Mouse (Mus musculus) MEL (cell line): Measurements from ENCODE around the gene Pygb. TPM values are rescaled to one million over a fixed set of nuclear protein-coding genes. Genes with fewer than 3 reads are reported as not detected.

Experiments used
- DNase-seq: peaks from one replicate; pipeline ENCODE4 v3.0.0; 2011; ENCODE audit warnings: low read depth, low spot score
- H3K27ac ChIP-seq: 2 replicates; pipeline ENCODE4 v1.5.1; 2012; ENCODE audit warnings: low read depth, mild to moderate bottlenecking, control low read depth, low read length, moderate library complexity; ENCODE audit not compliant: control insufficient read depth
- H3K27me3 ChIP-seq, 2 experiments: fragments of 150-350 bp in 1 of 2; sonication (generic) in 1 of 2; 2 replicates each; pipeline ENCODE4 v1.6.1; 2012; ENCODE audit warnings: low read length in 2 of 2, mild to moderate bottlenecking in 2 of 2, improper control_type of control experiment in 1 of 2, moderate library complexity in 1 of 2; ENCODE audit not compliant: insufficient read depth in 2 of 2, control insufficient read depth in 1 of 2
- H3K36me3 ChIP-seq, 2 experiments: 2 replicates each; pipeline ENCODE4 v1.6.1; 2012 to 2014; ENCODE audit warnings: low read length in 2 of 2, improper control_type of control experiment in 1 of 2, inconsistent platforms in 1 of 2, mild to moderate bottlenecking in 1 of 2; ENCODE audit not compliant: insufficient read depth in 2 of 2, control insufficient read depth in 1 of 2
- H3K4me1 ChIP-seq, 2 experiments: fragments of 150-350 bp in 1 of 2; sonication (generic) in 1 of 2; 2 replicates each; pipeline ENCODE4 v1.6.1; 2012; ENCODE audit warnings: low read length in 2 of 2, improper control_type of control experiment in 1 of 2, mild to moderate bottlenecking in 1 of 2; ENCODE audit not compliant: insufficient read depth in 2 of 2, control insufficient read depth in 1 of 2
- H3K4me3 ChIP-seq, 2 experiments: fragments of 150-350 bp in 1 of 2; sonication (generic) in 1 of 2; 2 replicates each; pipeline ENCODE4 v1.5.1; 2012; ENCODE audit warnings: low read depth in 2 of 2, low read length in 2 of 2, mild to moderate bottlenecking in 2 of 2, moderate library complexity in 2 of 2, control low read depth in 1 of 2, improper control_type of control experiment in 1 of 2; ENCODE audit not compliant: control insufficient read depth in 1 of 2, insufficient read depth in 1 of 2
- H3K79me2 ChIP-seq: 2 replicates; pipeline ENCODE4 v1.6.1; 2012; ENCODE audit warnings: mild to moderate bottlenecking, low read length, moderate library complexity; ENCODE audit not compliant: control insufficient read depth, poor library complexity, insufficient read depth
- H3K9ac ChIP-seq: 2 replicates; pipeline ENCODE4 v1.6.1; 2012; ENCODE audit warnings: low read depth, mild to moderate bottlenecking, control low read depth, low read length, moderate library complexity; ENCODE audit not compliant: control insufficient read depth, poor library complexity, severe bottlenecking
- H3K9me3 ChIP-seq: fragments of 150-350 bp; sonication (generic); replicated peaks from 2 replicates; pipeline ENCODE4 v1.6.1; 2012; ENCODE audit warnings: mild to moderate bottlenecking, low read length, improper control_type of control experiment, moderate library complexity; ENCODE audit not compliant: insufficient read depth
- CHD1 ChIP-seq: IDR thresholded peaks from 2 replicates; pipeline ENCODE4 v1.6.1; 2012; ENCODE audit warnings: low read depth, mild to moderate bottlenecking, inconsistent platforms, low read length, improper control_type of control experiment
- CTCF ChIP-seq, 3 experiments: IDR thresholded peaks in 2 of 3; conservative IDR thresholded peaks in 1 of 3; 2 replicates each; pipeline ENCODE4 v1.5.1; 2011 to 2012; ENCODE audit warnings: low read length in 3 of 3, low read depth in 2 of 3, mild to moderate bottlenecking in 2 of 3, improper control_type of control experiment in 1 of 3, inconsistent platforms in 1 of 3, mixed read lengths in 1 of 3, moderate library complexity in 1 of 3; ENCODE audit not compliant: control insufficient read depth in 1 of 3, insufficient read depth in 1 of 3, poor library complexity in 1 of 3, severe bottlenecking in 1 of 3
- ELF1 ChIP-seq: IDR thresholded peaks from 2 replicates; pipeline ENCODE4 v1.6.1; 2014; ENCODE audit warnings: low read depth, mild to moderate bottlenecking, inconsistent platforms, low read length, improper control_type of control experiment, moderate library complexity
- ETS1 ChIP-seq: IDR thresholded peaks from 2 replicates; pipeline ENCODE4 v1.6.1; 2012; ENCODE audit warnings: low read depth, mild to moderate bottlenecking, inconsistent platforms, low read length, improper control_type of control experiment, moderate library complexity
- GATA1 ChIP-seq: IDR thresholded peaks from 2 replicates; pipeline ENCODE4 v1.6.1; 2011; ENCODE audit warnings: low read depth, low read length, improper control_type of control experiment
- MAX ChIP-seq: IDR thresholded peaks from 2 replicates; pipeline ENCODE4 v1.6.1; 2011; ENCODE audit warnings: low read length, improper control_type of control experiment
- MAZ ChIP-seq: IDR thresholded peaks from 2 replicates; pipeline ENCODE4 v1.6.1; 2012; ENCODE audit warnings: low read depth, mild to moderate bottlenecking, inconsistent platforms, low read length, improper control_type of control experiment
- MEF2A ChIP-seq: IDR thresholded peaks from 2 replicates; pipeline ENCODE4 v1.6.1; 2014; ENCODE audit warnings: low read depth, mild to moderate bottlenecking, inconsistent platforms, low read length, improper control_type of control experiment; ENCODE audit not compliant: poor library complexity, insufficient replicate concordance, severe bottlenecking; ENCODE audit errors: extremely low read depth
- MYC ChIP-seq: IDR thresholded peaks from 2 replicates; pipeline ENCODE4 v1.6.1; 2011; ENCODE audit warnings: low read depth, mild to moderate bottlenecking, low read length, improper control_type of control experiment, moderate library complexity
- POLR2A ChIP-seq, 2 experiments: IDR thresholded peaks; 2 replicates each; pipeline ENCODE4 v1.6.1; 2011 to 2012; ENCODE audit warnings: low read length in 2 of 2, mild to moderate bottlenecking in 2 of 2, control low read depth in 1 of 2, improper control_type of control experiment in 1 of 2, low read depth in 1 of 2, moderate library complexity in 1 of 2; ENCODE audit not compliant: control insufficient read depth in 1 of 2, insufficient read depth in 1 of 2, poor library complexity in 1 of 2
- RAD21 ChIP-seq: IDR thresholded peaks from 2 replicates; pipeline ENCODE4 v1.6.1; 2011; ENCODE audit warnings: mild to moderate bottlenecking, low read depth, low read length, improper control_type of control experiment
- RCOR1 ChIP-seq: IDR thresholded peaks from 2 replicates; pipeline ENCODE4 v1.6.1; 2012; ENCODE audit warnings: low read depth, mild to moderate bottlenecking, inconsistent platforms, low read length, improper control_type of control experiment
- SMC3 ChIP-seq: IDR thresholded peaks from 2 replicates; pipeline ENCODE4 v1.6.1; 2011; ENCODE audit warnings: low read depth, low read length, improper control_type of control experiment
- USF1 ChIP-seq: IDR thresholded peaks from 2 replicates; pipeline ENCODE4 v1.6.1; 2014; ENCODE audit warnings: low read depth, mild to moderate bottlenecking, inconsistent platforms, low read length, improper control_type of control experiment, moderate library complexity
- ZMIZ1 ChIP-seq: IDR thresholded peaks from 2 replicates; pipeline ENCODE4 v1.6.1; 2012; ENCODE audit warnings: low read depth, mild to moderate bottlenecking, inconsistent platforms, low read length, improper control_type of control experiment, moderate library complexity
- polyA plus RNA-seq, 2 experiments: library from polyadenylated mRNA; stranded (reverse) in 1 of 2; unstranded in 1 of 2; fragments of >175 nt in 1 of 2; fragments of >200 nt in 1 of 2; gene quantifications; 2 replicates each; pipeline versions ENCODE4 v1.2.1 to v1.2.4; 2012; ENCODE audit warnings: low replicate concordance in 2 of 2, low read depth in 1 of 2; ENCODE audit not compliant: insufficient read length in 2 of 2, insufficient read depth in 1 of 2, missing spikeins in 1 of 2
- total RNA-seq: library from RNA; depleted of rRNA; stranded (reverse); fragments of 300-350 nt; gene quantifications from 2 replicates; pipeline ENCODE4 v1.2.3, GENCODE M21; 2012

Gene Pygb
- total and polyA plus RNA-seq, 3 experiments = 19.0 to 26.5 TPM; not detected in 1

GRCm38 (mm10) chr2:150761476-150761875 lies 25.1 kb upstream of the Pygb start:
- Histone ChIP-seq H3K9me3 (no peaks in the 10 kb centered on the region), H3K79me2 (no peaks in the 10 kb centered on the region), H3K4me3 (no peak overlapping the region), H3K27me3 (no peaks in the 10 kb centered on the region)
- DNase-seq = peak; percentile 28
- peak; percentile 15 to 33 (median 31); a peak in 3 of 6 replicates for TF ChIP-seq CTCF (IDR thresholded peaks at IDR 0.05 in 2 of 3, conservative IDR thresholded peaks at IDR 0.05 in 1 of 3; ENCODE audit: control insufficient read depth in 1 of 3, insufficient read depth in 1 of 3, low read depth in 2 of 3, low read length in 3 of 3, poor library complexity in 1 of 3, severe bottlenecking in 1 of 3)
- TF ChIP-seq USF1 = no peak
- TF ChIP-seq, all 39 proteins: peak for 1
- Histone ChIP-seq H3K36me3 (no peaks in the 10 kb centered on the region; a peak in 1 of 4 replicates), H3K27ac (no peak overlapping the region), H3K4me1 (no peaks in the 10 kb centered on the region), H3K9ac (no peak overlapping the region)

- Histone ChIP-seq H3K79me2 (no peaks in the 10 kb centered on the region), H3K9me3 (no peaks in the 10 kb centered on the region), H3K27ac (no peak overlapping the region), H3K9ac (no peak overlapping the region), H3K4me3 (no peak overlapping the region), H3K27me3 (no peaks in the 10 kb centered on the region), H3K4me1 (no peaks in the 10 kb centered on the region), H3K36me3 (no peaks in the 10 kb centered on the region; a peak in 1 of 4 replicates)
- TF ChIP-seq ELF1 (no peak), RCOR1 (no peak), GATA1 (no peak), CTCF (IDR thresholded peaks at IDR 0.05 in 2 of 3, conservative IDR thresholded peaks at IDR 0.05 in 1 of 3; ENCODE audit: control insufficient read depth in 1 of 3, insufficient read depth in 1 of 3, low read depth in 2 of 3, low read length in 3 of 3, poor library complexity in 1 of 3, severe bottlenecking in 1 of 3) (no peak), MAZ (no peak), MYC (no peak), POLR2A (IDR thresholded peaks at IDR 0.05; ENCODE audit: control insufficient read depth in 1 of 2, insufficient read depth in 1 of 2, low read depth in 1 of 2, low read length in 2 of 2, poor library complexity in 1 of 2) (no peak), SMC3 (no peak), MEF2A (no peak), RAD21 (no peak), USF1 (no peak), CHD1 (no peak), MAX (no peak), ZMIZ1 (no peak), ETS1 (no peak)
- DNase-seq = no peak
These were observed 20.9 kb upstream of the Pygb start for GRCm38 (mm10) chr2:150765619-150766018.
